Mouse (Mus musculus): Measurements from ENCODE around the gene Gpr137. TPM values are rescaled to one million over a fixed set of nuclear protein-coding genes. Genes with fewer than 3 reads are reported as not detected.

The Gpr137 gene
- polyA plus RNA-seq, 1 experiment, result 45.5 TPM

DNA sequence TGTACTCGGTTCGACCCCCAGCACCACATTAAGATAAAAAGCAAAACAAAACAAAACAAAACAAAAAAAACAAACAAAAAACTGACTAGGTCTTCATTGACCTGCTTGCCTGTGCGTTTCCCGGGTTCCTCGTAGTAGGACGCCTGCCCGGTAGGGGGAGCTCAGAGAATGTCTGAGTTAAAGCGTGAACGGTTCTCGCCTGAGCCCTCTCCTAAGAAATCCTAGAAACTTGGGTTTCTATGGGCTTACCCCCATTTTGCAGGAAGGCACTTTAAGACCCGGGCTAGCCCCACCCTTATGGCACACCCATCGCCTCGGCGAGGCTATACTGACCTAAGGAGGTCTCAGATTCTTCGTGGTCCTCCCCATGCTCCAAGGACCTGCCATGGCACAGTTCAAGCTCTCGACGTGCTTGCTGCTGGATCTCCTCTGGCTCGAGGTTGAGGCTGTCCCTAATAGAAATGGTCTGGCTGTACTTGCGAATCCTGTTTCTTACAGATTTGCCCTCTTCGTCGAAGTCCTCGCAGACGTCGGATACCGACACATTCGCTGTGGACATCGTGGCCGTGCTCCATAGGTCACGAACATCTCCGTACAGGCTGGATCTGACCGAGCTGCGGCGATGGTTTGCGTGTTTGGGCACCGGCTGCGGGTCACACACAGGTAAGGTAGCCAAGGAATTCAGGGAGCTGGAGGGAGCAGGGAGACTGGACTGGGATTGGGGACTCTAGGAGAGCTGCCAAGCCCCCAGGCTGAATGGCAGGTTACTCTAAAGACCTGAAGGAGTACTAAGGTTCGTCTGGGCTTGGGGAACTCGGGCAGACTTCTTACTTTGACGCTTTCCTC is 17.6 kb downstream of the Gpr137 start:
- H3K4me3 ChIP-seq (ENCODE audit: insufficient read depth, low read depth, low read length), result peak overlapping the region; percentile 25
- H3K27ac ChIP-seq (replicated peaks; ENCODE audit: low read depth, low read length), result no peak overlapping the region
- peaks cover 11% of the 10 kb centered on the region for H3K4me1 ChIP-seq (ENCODE audit: control insufficient read depth, insufficient read depth, insufficient read length, low read length)

- Histone ChIP-seq H3K4me1 (ENCODE audit: control insufficient read depth, insufficient read depth, insufficient read length, low read length) (peaks cover 11% of the 10 kb centered on the region), H3K27ac (replicated peaks; ENCODE audit: low read depth, low read length) (peak overlapping the region; percentile 99), H3K4me3 (ENCODE audit: insufficient read depth, low read depth, low read length) (peak overlapping the region; percentile 73; the same call in 1 of the 2 replicates)
Measured at GRCm38 (mm10) chr19:6922901-6923735, 19.2 kb downstream of the Gpr137 start.

DNA sequence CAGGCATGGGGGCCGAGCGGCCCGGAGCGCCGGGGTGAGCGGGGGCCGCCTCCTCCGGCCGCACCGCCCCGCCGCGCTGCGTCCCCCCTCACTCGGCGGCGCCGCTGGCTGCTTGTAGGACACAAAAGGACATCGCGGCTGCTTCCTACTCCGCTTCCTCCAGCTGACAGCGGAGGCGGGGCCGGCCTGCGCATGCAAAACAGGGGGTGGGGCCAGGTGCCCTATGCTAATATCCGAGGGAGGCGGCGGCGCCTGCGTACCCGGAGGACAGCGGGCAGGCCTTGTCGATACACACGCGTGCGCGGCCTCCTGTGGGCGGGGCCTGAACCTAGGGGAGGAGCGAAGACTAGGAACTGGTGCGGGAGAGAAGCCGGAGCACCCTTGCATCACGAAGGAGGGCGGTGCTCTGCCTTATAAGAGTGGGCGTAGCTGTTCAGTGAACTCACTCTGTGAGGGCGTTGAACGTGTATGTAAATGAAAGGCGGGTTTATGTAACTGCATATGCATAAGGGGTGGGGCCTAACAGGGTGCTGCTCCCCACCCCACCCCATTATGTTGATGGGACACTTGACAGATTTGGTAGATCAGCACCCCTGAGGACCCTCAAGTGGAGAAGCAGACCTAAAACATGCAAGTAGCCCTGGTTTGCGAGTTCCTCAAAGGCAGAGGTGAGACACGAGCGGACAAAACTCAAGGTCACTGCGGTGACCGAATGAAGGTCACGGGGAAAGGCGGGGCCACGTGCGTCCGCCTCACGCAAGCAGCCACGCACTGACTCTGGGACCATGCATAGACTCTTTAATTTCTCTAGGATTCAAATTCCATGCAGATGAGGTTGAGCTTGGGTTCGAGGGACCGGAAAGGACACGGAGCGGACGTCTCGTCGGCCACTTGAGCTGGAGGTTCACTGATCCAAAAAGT is 20.4 kb downstream of the Gpr137 start, which contains the start of gene Esrra:
Esrra (minus strand) TSS at position 167 of the 921 bp plus-strand sequence.
- peak within 1 kb of the TSS; percentile 93 for H3K4me3 ChIP-seq (ENCODE audit: insufficient read depth, low read depth, low read length)
- H3K4me1 ChIP-seq (ENCODE audit: control insufficient read depth, insufficient read depth, insufficient read length, low read length), result peaks cover 11% of the 10 kb centered on the region
- peak within 1 kb of the TSS; percentile 99 for H3K27ac ChIP-seq (replicated peaks; ENCODE audit: low read depth, low read length)

DNA sequence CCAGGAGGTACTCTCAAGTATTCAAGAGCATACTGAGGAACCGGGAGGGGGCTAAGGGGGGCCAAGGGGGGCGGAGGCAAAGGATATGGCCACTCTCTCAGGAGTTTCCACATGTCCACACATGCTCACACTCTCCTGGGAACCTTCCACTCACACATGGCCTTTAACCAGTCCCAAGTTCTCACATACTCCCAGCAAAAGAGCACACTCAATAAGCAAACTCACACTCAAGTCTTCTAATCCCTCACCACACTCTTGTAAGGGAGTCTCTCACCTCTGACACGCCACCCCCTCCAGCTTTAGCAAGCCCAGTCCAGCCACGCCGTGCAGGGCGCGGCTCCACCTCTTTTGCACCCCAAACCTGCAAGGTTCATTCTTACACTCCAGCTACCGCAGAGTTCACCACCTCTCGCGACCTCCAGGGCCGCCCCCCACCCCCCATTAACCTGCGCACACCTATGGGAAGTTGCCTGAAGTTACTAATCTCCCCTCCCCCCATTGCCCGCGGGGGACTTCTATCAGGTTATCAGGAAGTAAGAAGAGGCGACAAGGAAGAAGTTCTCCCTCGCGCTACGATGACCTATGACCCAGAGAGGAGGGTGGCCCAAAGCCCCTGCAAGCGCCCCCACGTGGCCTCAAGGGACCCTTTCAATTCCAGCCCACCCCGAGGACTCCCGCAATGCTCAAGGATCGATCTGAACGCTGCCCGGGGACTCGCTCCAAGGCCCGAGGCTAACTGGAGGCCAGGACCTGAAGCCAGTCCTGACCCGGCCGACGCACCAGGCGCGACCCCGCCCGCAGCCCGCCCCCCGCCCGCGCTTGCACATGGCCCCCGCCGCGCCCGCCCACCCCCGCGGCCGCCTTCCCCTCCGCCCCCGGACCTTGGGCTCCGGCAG is 21.3 kb downstream of the Gpr137 start:
- Histone ChIP-seq H3K4me1 (ENCODE audit: control insufficient read depth, insufficient read depth, insufficient read length, low read length) (peaks cover 9% of the 10 kb centered on the region; the same call in 1 of the 2 replicates), H3K4me3 (ENCODE audit: insufficient read depth, low read depth, low read length) (peak overlapping the region; percentile 93), H3K27ac (replicated peaks; ENCODE audit: low read depth, low read length) (peak overlapping the region; percentile 95)

DNA sequence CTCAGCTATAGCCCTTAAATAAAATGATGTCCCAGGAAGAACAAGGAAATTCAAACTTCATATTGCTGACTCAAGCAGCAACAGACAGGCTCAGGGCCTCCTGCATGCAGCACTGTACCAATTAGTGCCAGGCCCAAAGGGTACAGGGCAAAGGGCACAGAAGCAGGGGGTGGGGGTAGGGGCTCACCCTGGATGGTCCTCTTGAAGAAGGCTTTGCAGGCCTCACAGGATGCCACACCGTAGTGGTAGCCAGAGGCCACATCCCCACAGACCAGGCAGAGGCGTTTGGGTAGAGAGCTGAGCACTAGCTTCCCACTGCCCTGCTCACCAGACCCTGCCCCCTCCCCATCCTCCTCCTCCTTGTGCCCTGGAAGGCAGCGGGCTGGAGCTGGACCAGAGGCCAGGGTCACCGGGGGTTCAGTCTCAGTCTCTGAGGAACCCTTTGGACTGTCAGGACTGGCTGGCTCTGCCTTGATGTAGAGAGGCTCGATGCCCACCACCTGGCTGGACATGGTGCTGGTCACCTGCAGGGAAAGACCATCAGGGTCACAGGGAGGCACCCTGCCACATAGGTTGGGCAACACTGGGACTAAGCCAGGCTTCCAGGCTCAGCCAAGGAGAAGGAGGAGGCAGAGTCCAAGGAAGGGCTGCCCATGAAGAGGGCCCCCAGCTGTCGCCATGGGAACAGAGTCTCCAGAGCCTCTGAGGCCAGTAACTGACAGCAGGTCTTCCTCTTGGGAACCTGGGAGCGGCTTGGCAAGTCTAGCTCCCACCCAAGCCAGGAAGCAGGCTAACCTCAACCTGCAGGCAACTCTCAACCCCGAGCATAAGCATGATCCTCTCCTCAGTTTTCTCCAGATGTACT is 22.2 kb downstream of the Gpr137 start:
- Histone ChIP-seq H3K4me3 (ENCODE audit: insufficient read depth, low read depth, low read length) (peak overlapping the region; percentile 93), H3K4me1 (ENCODE audit: control insufficient read depth, insufficient read depth, insufficient read length, low read length) (peaks cover 7% of the 10 kb centered on the region; the same call in 1 of the 2 replicates), H3K27ac (replicated peaks; ENCODE audit: low read depth, low read length) (no peak overlapping the region)

DNA sequence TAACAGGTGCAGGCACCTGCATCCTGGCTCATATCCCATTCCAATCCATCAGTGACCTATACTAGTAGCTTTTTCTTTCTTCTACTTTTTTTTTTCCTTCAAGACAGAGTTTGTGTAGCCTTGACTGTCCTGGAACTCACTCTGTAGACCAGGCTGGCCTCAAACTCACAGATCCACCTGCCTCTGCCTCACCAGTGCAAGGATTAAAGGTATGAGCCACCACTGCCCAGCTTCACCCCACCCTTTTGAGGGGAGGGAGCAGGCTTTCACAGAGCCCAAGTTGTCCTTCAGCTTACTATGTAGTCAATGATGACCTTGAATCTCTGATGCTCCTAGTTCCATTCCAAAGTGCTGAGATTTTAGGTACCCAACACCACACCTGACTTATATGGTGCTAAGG is 22.8 kb downstream of the Gpr137 start:
- no peak overlapping the region for H3K4me3 ChIP-seq (ENCODE audit: insufficient read depth, low read depth, low read length)
- H3K27ac ChIP-seq (replicated peaks; ENCODE audit: low read depth, low read length), result no peak overlapping the region
- peaks cover 3% of the 10 kb centered on the region; the same call in 1 of the 2 replicates for H3K4me1 ChIP-seq (ENCODE audit: control insufficient read depth, insufficient read depth, insufficient read length, low read length)

GRCm38 (mm10) chr19:6918321-6918720 is 24.0 kb downstream of the Gpr137 start:
- no peak overlapping the region for H3K4me3 ChIP-seq (ENCODE audit: insufficient read depth, low read depth, low read length)
- H3K27ac ChIP-seq (replicated peaks; ENCODE audit: low read depth, low read length), result no peak overlapping the region
- H3K4me1 ChIP-seq (ENCODE audit: control insufficient read depth, insufficient read depth, insufficient read length, low read length), result peaks cover 3% of the 10 kb centered on the region; the same call in 1 of the 2 replicates

DNA sequence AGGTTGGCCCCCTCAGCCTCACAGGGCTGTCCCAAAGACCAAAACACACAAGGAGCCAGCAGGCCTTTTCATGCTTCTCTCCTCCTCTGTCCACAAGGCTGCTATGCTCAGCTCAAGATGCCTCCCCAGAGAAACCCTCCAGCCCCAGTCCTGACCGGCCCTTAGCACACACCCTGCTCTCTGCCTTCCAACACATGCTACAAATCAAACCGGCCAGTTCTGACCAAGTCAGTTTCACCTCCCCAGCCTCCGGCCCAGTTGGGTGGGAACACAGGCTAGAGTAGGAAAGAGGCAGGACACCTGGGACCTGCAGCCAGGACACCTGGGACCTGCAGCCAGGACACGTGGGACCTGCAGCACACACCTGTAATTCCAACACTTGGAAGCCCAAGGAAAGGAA is 25.8 kb downstream of the Gpr137 start:
- Histone ChIP-seq H3K27ac (replicated peaks; ENCODE audit: low read depth, low read length) (no peak overlapping the region; the same call in 1 of the 2 replicates), H3K4me1 (ENCODE audit: control insufficient read depth, insufficient read depth, insufficient read length, low read length) (peaks cover 3% of the 10 kb centered on the region; the same call in 1 of the 2 replicates), H3K4me3 (ENCODE audit: insufficient read depth, low read depth, low read length) (no peak overlapping the region)

DNA sequence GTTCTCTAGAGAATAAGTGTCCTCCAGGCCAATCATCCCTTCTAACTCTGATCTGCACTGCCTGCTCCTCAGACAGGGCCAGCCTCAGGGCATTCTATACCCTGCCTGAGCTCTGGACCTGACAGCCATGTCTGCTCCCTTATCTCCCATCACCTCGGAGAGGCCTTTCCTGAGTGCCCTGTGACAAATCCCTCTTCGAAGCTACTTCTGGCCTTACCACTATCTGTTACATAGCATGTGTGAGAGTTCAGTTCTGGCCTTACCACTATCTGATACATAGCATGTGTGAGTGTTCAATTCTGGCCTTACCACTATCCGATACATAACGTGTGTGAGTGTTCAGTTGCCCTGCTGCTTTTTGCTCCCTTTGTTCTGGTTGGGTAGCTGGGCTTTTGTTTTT is 27.0 kb downstream of the Gpr137 start:
- Histone ChIP-seq H3K27ac (replicated peaks; ENCODE audit: low read depth, low read length) (no peak overlapping the region), H3K4me3 (ENCODE audit: insufficient read depth, low read depth, low read length) (no peak overlapping the region), H3K4me1 (ENCODE audit: control insufficient read depth, insufficient read depth, insufficient read length, low read length) (peaks cover 3% of the 10 kb centered on the region; the same call in 1 of the 2 replicates)

- H3K4me1 ChIP-seq (ENCODE audit: control insufficient read depth, insufficient read depth, insufficient read length, low read length), result no peaks in the 10 kb centered on the region; the same call in 1 of the 2 replicates
- no peak overlapping the region for H3K4me3 ChIP-seq (ENCODE audit: insufficient read depth, low read depth, low read length)
- no peak overlapping the region for H3K27ac ChIP-seq (replicated peaks; ENCODE audit: low read depth, low read length)
Measured at GRCm38 (mm10) chr19:6914540-6914939, 27.7 kb downstream of the Gpr137 start.

DNA sequence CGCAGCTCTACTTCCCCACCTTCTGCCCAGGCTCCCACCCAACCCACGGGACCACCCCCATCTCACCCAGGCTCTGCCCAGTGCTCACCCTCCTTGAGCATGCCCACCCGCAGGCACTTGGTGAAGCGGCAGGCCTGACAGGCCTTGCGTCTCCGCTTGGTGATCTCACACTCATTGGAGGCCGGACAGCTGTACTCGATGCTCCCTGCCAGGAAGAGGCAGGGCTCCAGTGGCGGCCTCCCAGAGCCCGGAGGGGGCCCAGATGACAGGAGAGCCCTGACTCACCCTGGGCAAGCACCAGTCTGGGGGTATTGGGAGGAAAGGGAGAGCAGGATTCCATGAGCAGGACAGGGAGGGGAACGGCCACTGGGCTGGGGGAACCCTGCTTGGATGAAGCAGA is 28.3 kb downstream of the Gpr137 start:
- H3K4me3 ChIP-seq (ENCODE audit: insufficient read depth, low read depth, low read length), result no peak overlapping the region
- no peaks in the 10 kb centered on the region; the same call in 1 of the 2 replicates for H3K4me1 ChIP-seq (ENCODE audit: control insufficient read depth, insufficient read depth, insufficient read length, low read length)
- no peak overlapping the region for H3K27ac ChIP-seq (replicated peaks; ENCODE audit: low read depth, low read length)

DNA sequence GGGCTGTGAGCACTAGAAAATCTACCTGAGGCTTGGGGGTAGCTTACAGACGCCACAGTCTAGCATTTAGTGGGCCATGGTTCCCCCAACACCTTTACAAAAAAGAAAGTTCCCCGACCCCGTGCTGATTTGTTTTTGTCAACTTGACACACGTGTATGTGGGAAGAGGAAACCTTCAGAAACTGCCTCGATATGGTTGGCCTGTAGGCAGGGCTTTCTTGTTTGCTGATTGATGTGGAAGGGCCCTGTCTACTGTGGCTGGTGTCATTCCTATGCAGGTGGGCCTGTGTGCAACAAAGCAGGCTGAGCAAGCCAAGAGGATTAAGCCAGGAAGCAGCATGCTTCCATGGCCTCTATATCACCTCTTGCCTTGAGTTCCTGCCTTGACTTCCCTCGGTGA is 29.2 kb downstream of the Gpr137 start:
- Histone ChIP-seq H3K4me3 (ENCODE audit: insufficient read depth, low read depth, low read length) (no peak overlapping the region), H3K27ac (replicated peaks; ENCODE audit: low read depth, low read length) (no peak overlapping the region), H3K4me1 (ENCODE audit: control insufficient read depth, insufficient read depth, insufficient read length, low read length) (peaks cover 2% of the 10 kb centered on the region; the same call in 1 of the 2 replicates)
